Mouse (Mus musculus): ENCODE data around the gene Cilp. TPM values are rescaled to one million over a fixed set of nuclear protein-coding genes. Genes with fewer than 3 reads are reported as not detected.

Gene Cilp
- polyA plus RNA-seq, 1 experiment from 2014 or later, result 1.1 TPM

GRCm38 (mm10) chr9:65302327-65302983 lies 37.5 kb downstream of the Cilp start:
- 91% methylated on average over 4 of the region's 4 CpGs for WGBS
- H3K4me2 ChIP-seq, result no peak overlapping the region

GRCm38 (mm10) chr9:65303586-65303985 lies 38.6 kb downstream of the Cilp start:
- H3K27ac ChIP-seq, result no peak overlapping the region
- H3K36me3 ChIP-seq, result peaks cover 81% of the 10 kb centered on the region
- 93% methylated on average over 4 of the region's 4 CpGs for WGBS
- ATAC-seq (replicated peaks; ENCODE audit: low FRiP score), result no peak
- H3K4me2 ChIP-seq, result no peak overlapping the region
- no peak overlapping the region for H3K9ac ChIP-seq
- no peaks in the 10 kb centered on the region for H3K9me3 ChIP-seq (replicated peaks)
- H3K4me3 ChIP-seq (replicated peaks), result no peak overlapping the region
- no peaks in the 10 kb centered on the region for H3K4me1 ChIP-seq
- H3K27me3 ChIP-seq, result no peaks in the 10 kb centered on the region

More at GRCm38 (mm10) chr9:65302327-65302983, 37.5 kb downstream of the Cilp start:
- H3K36me3 ChIP-seq, result peaks cover 80% of the 10 kb centered on the region
- no peak overlapping the region for H3K27ac ChIP-seq
- no peak overlapping the region for H3K9ac ChIP-seq
- ATAC-seq (replicated peaks; ENCODE audit: low FRiP score), result no peak
- H3K4me3 ChIP-seq (replicated peaks), result no peak overlapping the region
- H3K27me3 ChIP-seq, result no peaks in the 10 kb centered on the region
- no peaks in the 10 kb centered on the region for H3K9me3 ChIP-seq (replicated peaks)
- no peaks in the 10 kb centered on the region for H3K4me1 ChIP-seq

- 56% methylated on average over 4 of the region's 4 CpGs for whole genome bisulfite sequencing
- no peak for ATAC-seq (replicated peaks; ENCODE audit: low FRiP score)
- no peak overlapping the region for H3K9ac ChIP-seq
- no peaks in the 10 kb centered on the region for H3K9me3 ChIP-seq (replicated peaks)
- peaks cover 85% of the 10 kb centered on the region for H3K36me3 ChIP-seq
- no peaks in the 10 kb centered on the region for H3K27me3 ChIP-seq
- no peak overlapping the region for H3K4me3 ChIP-seq (replicated peaks)
- H3K27ac ChIP-seq, result no peak overlapping the region
- no peaks in the 10 kb centered on the region for H3K4me1 ChIP-seq
- H3K4me2 ChIP-seq, result no peak overlapping the region
Measured at GRCm38 (mm10) chr9:65304300-65304699, 39.3 kb downstream of the Cilp start.

GRCm38 (mm10) chr9:65306672-65307071 lies 41.7 kb downstream of the Cilp start:
- H3K27me3 ChIP-seq, result no peaks in the 10 kb centered on the region
- H3K9ac ChIP-seq, result no peak overlapping the region
- no peaks in the 10 kb centered on the region for H3K9me3 ChIP-seq (replicated peaks)
- WGBS, result 96% methylated on average over 2 of the region's 2 CpGs
- ATAC-seq (replicated peaks; ENCODE audit: low FRiP score), result no peak
- H3K4me2 ChIP-seq, result no peak overlapping the region
- peaks cover 76% of the 10 kb centered on the region for H3K36me3 ChIP-seq
- H3K4me1 ChIP-seq, result no peaks in the 10 kb centered on the region
- no peak overlapping the region for H3K4me3 ChIP-seq (replicated peaks)
- no peak overlapping the region for H3K27ac ChIP-seq

GRCm38 (mm10) chr9:65308011-65308410 lies 43.0 kb downstream of the Cilp start:
- H3K27ac ChIP-seq, result no peak overlapping the region
- WGBS, result 84% methylated on average over 1 of the region's 1 CpGs
- H3K4me1 ChIP-seq, result no peaks in the 10 kb centered on the region
- no peak for ATAC-seq (replicated peaks; ENCODE audit: low FRiP score)
- H3K9me3 ChIP-seq (replicated peaks), result no peaks in the 10 kb centered on the region
- no peak overlapping the region for H3K9ac ChIP-seq
- H3K36me3 ChIP-seq, result peaks cover 76% of the 10 kb centered on the region
- no peaks in the 10 kb centered on the region for H3K27me3 ChIP-seq
- H3K4me3 ChIP-seq (replicated peaks), result no peak overlapping the region
- H3K4me2 ChIP-seq, result no peak overlapping the region

- Histone ChIP-seq H3K4me1 (no peaks in the 10 kb centered on the region), H3K27me3 (no peaks in the 10 kb centered on the region), H3K27ac (no peak overlapping the region), H3K36me3 (peaks cover 72% of the 10 kb centered on the region), H3K9ac (no peak overlapping the region), H3K9me3 (replicated peaks) (no peaks in the 10 kb centered on the region), H3K4me3 (replicated peaks) (no peak overlapping the region), H3K4me2 (no peak overlapping the region)
- ATAC-seq (replicated peaks; ENCODE audit: low FRiP score), result peak; percentile 52; the same call in 1 of the 2 replicates
- 97% methylated on average over 4 of the region's 4 CpGs for WGBS
Measured at GRCm38 (mm10) chr9:65312669-65313357, 47.8 kb downstream of the Cilp start.

GRCm38 (mm10) chr9:65313846-65314245 lies 48.9 kb downstream of the Cilp start:
- H3K36me3 ChIP-seq, result peaks cover 70% of the 10 kb centered on the region
- no peak overlapping the region for H3K4me2 ChIP-seq
- no peak for ATAC-seq (replicated peaks; ENCODE audit: low FRiP score)
- no peak overlapping the region for H3K9ac ChIP-seq
- no peaks in the 10 kb centered on the region for H3K4me1 ChIP-seq
- no peak overlapping the region for H3K27ac ChIP-seq
- no peaks in the 10 kb centered on the region for H3K27me3 ChIP-seq
- no peak overlapping the region for H3K4me3 ChIP-seq (replicated peaks)
- no peaks in the 10 kb centered on the region for H3K9me3 ChIP-seq (replicated peaks)
- WGBS, result 93% methylated on average over 1 of the region's 1 CpGs

GRCm38 (mm10) chr9:65322255-65322900 lies 57.4 kb downstream of the Cilp start:
- Histone ChIP-seq H3K9me3 (replicated peaks) (no peaks in the 10 kb centered on the region), H3K4me1 (no peaks in the 10 kb centered on the region), H3K36me3 (peaks cover 86% of the 10 kb centered on the region), H3K4me3 (replicated peaks) (no peak overlapping the region), H3K27me3 (no peaks in the 10 kb centered on the region), H3K4me2 (no peak overlapping the region), H3K9ac (no peak overlapping the region), H3K27ac (no peak overlapping the region)
- no peak for ATAC-seq (replicated peaks; ENCODE audit: low FRiP score)
- WGBS, result 77% methylated on average over 11 of the region's 11 CpGs

- no peak for ATAC-seq (replicated peaks; ENCODE audit: low FRiP score)
- no peaks in the 10 kb centered on the region for H3K9me3 ChIP-seq (replicated peaks)
- H3K4me1 ChIP-seq, result no peaks in the 10 kb centered on the region
- peaks cover 88% of the 10 kb centered on the region for H3K36me3 ChIP-seq
- no peak overlapping the region for H3K9ac ChIP-seq
- H3K27me3 ChIP-seq, result no peaks in the 10 kb centered on the region
- no peak overlapping the region for H3K27ac ChIP-seq
- no peak overlapping the region for H3K4me3 ChIP-seq (replicated peaks)
- H3K4me2 ChIP-seq, result no peak overlapping the region
Measured at GRCm38 (mm10) chr9:65325971-65326370, 61.0 kb downstream of the Cilp start.

- Histone ChIP-seq H3K4me1 (no peaks in the 10 kb centered on the region), H3K4me2 (no peak overlapping the region), H3K27ac (no peak overlapping the region), H3K27me3 (no peaks in the 10 kb centered on the region), H3K36me3 (peaks cover 86% of the 10 kb centered on the region), H3K9me3 (replicated peaks) (no peaks in the 10 kb centered on the region), H3K4me3 (replicated peaks) (no peak overlapping the region), H3K9ac (no peak overlapping the region)
- no peak for ATAC-seq (replicated peaks; ENCODE audit: low FRiP score)
- WGBS, result 90% methylated on average over 2 of the region's 2 CpGs
Measured at GRCm38 (mm10) chr9:65327371-65327770, 62.4 kb downstream of the Cilp start.

Measured in kidney, embryonic 15.5 days (tissue).